8 mouse cellular contexts compared by ENCODE assay signal in the genomic region with DNA sequence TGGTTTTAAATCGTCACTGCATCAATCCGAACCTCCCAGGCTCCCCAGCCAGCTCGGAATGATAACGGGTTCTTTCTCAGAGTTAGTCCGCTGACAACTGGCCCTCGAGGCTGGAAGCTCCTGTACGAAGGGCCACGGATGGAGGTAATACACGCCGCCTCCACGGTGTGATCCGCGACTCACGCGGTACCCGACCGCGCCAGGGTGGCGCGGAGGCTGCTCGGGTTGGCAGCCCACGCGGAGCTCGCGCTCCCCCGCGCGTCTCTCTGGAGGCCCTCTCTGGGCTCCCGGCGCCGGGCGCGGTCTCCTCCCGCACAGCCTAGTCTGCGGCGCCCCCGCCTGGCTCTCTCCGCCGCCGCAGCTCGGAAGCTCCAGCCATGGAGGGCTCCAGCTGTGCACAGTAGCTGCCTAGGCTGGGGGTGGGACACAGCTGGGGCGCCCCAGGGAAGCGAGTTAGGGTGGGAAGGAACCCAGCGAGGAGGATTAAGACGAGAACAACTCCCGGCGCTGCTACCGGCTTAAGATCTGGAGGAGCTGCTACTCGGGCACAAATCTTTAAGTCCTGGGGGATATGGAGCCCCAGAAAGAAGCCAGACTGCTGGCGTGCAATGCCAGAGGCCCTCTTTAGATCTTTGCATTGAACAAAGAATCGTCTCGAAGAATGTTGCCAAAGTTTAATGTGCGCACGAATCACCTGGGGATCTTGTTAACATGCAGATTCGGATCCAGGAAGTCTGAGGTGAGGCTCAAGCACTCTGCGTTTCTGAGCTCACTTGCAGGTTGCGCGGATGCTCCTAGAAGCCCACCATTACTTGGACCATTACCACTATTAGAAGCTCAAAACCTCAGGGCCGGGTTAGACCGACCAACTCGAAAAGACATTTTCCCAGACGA. TPM values are rescaled to one million over a fixed set of nuclear protein-coding genes. Genes with fewer than 3 reads are reported as not detected.
A peak's percentile ranks its signal among the peaks of the same experiment; 100 is the strongest.
DNase-seq lines count a peak whose midpoint lies in the region; ATAC-seq and TF ChIP-seq lines count a peak whose summit lies in the region.

No protein-coding gene starts in this region.

- no peak for DNase-seq in layer of hippocampus, adult 2 months (ENCODE audit: low spot score in 2 of 2)
- DNase-seq in layer of hippocampus, adult 11-12 months (ENCODE audit: low spot score), result no peak
- peak; percentile 64 for DNase-seq in embryo, embryonic 11.5 days (ENCODE audit: low read depth, low spot score)
- peak; percentile 90 to 91 for DNase-seq in heart, adult 2 months
- peak; percentile 41 for DNase-seq in liver, postnatal 0 days
- no peak for DNase-seq in layer of hippocampus, adult 9-10 months (ENCODE audit: low spot score)

- no peak for TF ChIP-seq EP300 in heart, adult 2 months (IDR thresholded peaks at IDR 0.05; ENCODE audit: insufficient read depth, low read depth, low read length)
- no peak for TF ChIP-seq EP300 in liver, postnatal 0 days (IDR thresholded peaks at IDR 0.05; ENCODE audit: low read depth)

- H3K27ac ChIP-seq in layer of hippocampus, adult 2 months, result no peak overlapping the region
- H3K27ac ChIP-seq in heart, adult 2 months, result peak overlapping the region; percentile 74
- H3K27ac ChIP-seq in intestine, postnatal 0 days (ENCODE audit: low read depth, low read length), result no peak overlapping the region
- H3K27ac ChIP-seq in liver, postnatal 0 days (ENCODE audit: low read depth), result no peak overlapping the region
- no peak overlapping the region for H3K27ac ChIP-seq in neural tube, embryonic 14.5 days (ENCODE audit: low read depth, low read length)

- ATAC-seq in intestine, postnatal 0 days, result peak; percentile 64; the same call in 1 of the 2 replicates
- ATAC-seq in liver, postnatal 0 days, result no peak
- peak; percentile 85 for ATAC-seq in neural tube, embryonic 14.5 days (ENCODE audit: low read depth)

- H3K9ac ChIP-seq in heart, adult 2 months (ENCODE audit: low read depth, low read length), result peak overlapping the region; percentile 56
- no peak overlapping the region for H3K9ac ChIP-seq in intestine, postnatal 0 days (ENCODE audit: low read depth, low read length)
- H3K9ac ChIP-seq in liver, postnatal 0 days (replicated peaks), result no peak overlapping the region
- H3K9ac ChIP-seq in neural tube, embryonic 14.5 days (replicated peaks; ENCODE audit: low read depth, low read length), result no peak overlapping the region

- TF ChIP-seq CTCF in layer of hippocampus, adult 2 months (conservative IDR thresholded peaks at IDR 0.05), result peak; percentile 69
- TF ChIP-seq CTCF in heart, adult 2 months (IDR thresholded peaks at IDR 0.05), result peak; percentile 95
- peak; percentile 76 for TF ChIP-seq CTCF in intestine, postnatal 0 days (IDR thresholded peaks at IDR 0.05; ENCODE audit: low read depth)
- TF ChIP-seq CTCF in liver, postnatal 0 days (IDR thresholded peaks at IDR 0.05; ENCODE audit: low read depth), result peak; percentile 51

- no peak for TF ChIP-seq POLR2A in heart, adult 2 months (IDR thresholded peaks at IDR 0.05; ENCODE audit: insufficient read depth, low read depth, low read length)

- peak overlapping the region; percentile 31 for H3K4me3 ChIP-seq in layer of hippocampus, adult 2 months
- peak overlapping the region; percentile 61 for H3K4me3 ChIP-seq in heart, adult 2 months
- H3K4me3 ChIP-seq in intestine, postnatal 0 days (ENCODE audit: low read depth, low read length), result peak overlapping the region; percentile 36
- H3K4me3 ChIP-seq in liver, postnatal 0 days (ENCODE audit: low read depth, low read length), result peak overlapping the region; percentile 17; the same call in 1 of the 2 replicates
- peak overlapping the region; percentile 22 for H3K4me3 ChIP-seq in neural tube, embryonic 14.5 days (ENCODE audit: low read depth, low read length)

- H3K4me1 ChIP-seq in heart, adult 2 months (ENCODE audit: control insufficient read depth, insufficient read depth, low read length), result no peaks in the 10 kb centered on the region
- H3K4me1 ChIP-seq in intestine, postnatal 0 days (replicated peaks; ENCODE audit: control insufficient read depth, insufficient read depth, low read length), result peaks cover 4% of the 10 kb centered on the region; the same call in 1 of the 2 replicates
- 0 out of 2 replicates have a peak, but pooled peaks cover 3% of the 10 kb centered on the region for H3K4me1 ChIP-seq in liver, postnatal 0 days (ENCODE audit: insufficient read depth)
- H3K4me1 ChIP-seq in neural tube, embryonic 14.5 days (ENCODE audit: control insufficient read depth, insufficient read depth, low read length), result peaks cover 11% of the 10 kb centered on the region; the same call in 1 of the 2 replicates

- H3K4me2 ChIP-seq in intestine, postnatal 0 days (replicated peaks; ENCODE audit: low read depth), result peak overlapping the region; percentile 58
- H3K4me2 ChIP-seq in liver, postnatal 0 days (ENCODE audit: low read depth, low read length), result peak overlapping the region; percentile 31; the same call in 1 of the 2 replicates
- peak overlapping the region; percentile 37 for H3K4me2 ChIP-seq in neural tube, embryonic 14.5 days (ENCODE audit: low read depth, low read length)

- no peaks in the 10 kb centered on the region for H3K79me2 ChIP-seq in heart, adult 2 months (replicated peaks; ENCODE audit: control insufficient read depth, insufficient read depth, low read length)

- no peaks in the 10 kb centered on the region for H3K27me3 ChIP-seq in heart, adult 2 months (ENCODE audit: control insufficient read depth, insufficient read depth, low read length)
- peaks cover 84% of the 10 kb centered on the region for H3K27me3 ChIP-seq in intestine, postnatal 0 days (replicated peaks; ENCODE audit: control insufficient read depth, insufficient read depth, low read length)
- H3K27me3 ChIP-seq in liver, postnatal 0 days (ENCODE audit: insufficient read depth, low read length), result peaks cover 70% of the 10 kb centered on the region
- H3K27me3 ChIP-seq in neural tube, embryonic 14.5 days (ENCODE audit: control insufficient read depth, insufficient read depth, low read length), result peaks cover 43% of the 10 kb centered on the region

- no peaks in the 10 kb centered on the region for H3K36me3 ChIP-seq in heart, adult 2 months (ENCODE audit: control insufficient read depth, insufficient read depth, low read length)
- no peaks in the 10 kb centered on the region for H3K36me3 ChIP-seq in intestine, postnatal 0 days (ENCODE audit: control insufficient read depth, insufficient read depth)
- no peaks in the 10 kb centered on the region for H3K36me3 ChIP-seq in liver, postnatal 0 days (replicated peaks; ENCODE audit: insufficient read depth, low read length)
- no peaks in the 10 kb centered on the region for H3K36me3 ChIP-seq in neural tube, embryonic 14.5 days (ENCODE audit: control insufficient read depth, insufficient read depth, low read length)

- intact Hi-C loops in heart, adult 2 months (cut with DNase I), result loop anchor here (1.0 to 10.0 kb wide), 7 partner anchors 148 to 702 kb away; no protein-coding TSS in a partner anchor

- no peaks in the 10 kb centered on the region for H3K9me3 ChIP-seq in intestine, postnatal 0 days (ENCODE audit: control insufficient read depth)
- H3K9me3 ChIP-seq in liver, postnatal 0 days (ENCODE audit: low read length), result no peaks in the 10 kb centered on the region
- no peaks in the 10 kb centered on the region for H3K9me3 ChIP-seq in neural tube, embryonic 14.5 days (ENCODE audit: control insufficient read depth, low read length)

- WGBS in heart, adult 2 months, result 3% methylated on average over 55 of the region's 62 CpGs
- 1% methylated on average over 62 of the region's 62 CpGs for WGBS in intestine, postnatal 0 days
- WGBS in liver, postnatal 0 days (ENCODE audit: insufficient replicate concordance), result 4% methylated on average over 62 of the region's 62 CpGs
- under 1% methylated on average over 61 of the region's 62 CpGs for WGBS in neural tube, embryonic 14.5 days

RNA-seq across cellular contexts. Expression of gene Mecom, which starts 32.7 kb away (rescaled TPM):
- 1 to 10 TPM; 3.3 to 3.5 TPM for total RNA-seq in layer of hippocampus, adult 2 months (2021)
- 10 to 100 TPM; 12.5 to 18.6 TPM for total RNA-seq in heart, adult 2 months (2021)
- polyA plus RNA-seq in heart, adult 2 months (2012; rRNA removed), result 5.2 and 11.9 TPM in 2 replicates
- polyA plus RNA-seq in intestine, postnatal 0 days (2015; fragmentation: Nextera tagmentation; extraction: Ambion mirVana), result 7.7 and 9.4 TPM in 2 replicates
- polyA plus RNA-seq in liver, postnatal 0 days (2015; fragmentation: Nextera tagmentation; extraction: Ambion mirVana), result 0.85 and 0.89 TPM in 2 replicates
- 6.4 and 8.5 TPM in 2 replicates for polyA plus RNA-seq in neural tube, embryonic 14.5 days (2014; fragmentation: Nextera tagmentation; extraction: Ambion mirVana)

Comparison
In these comparisons a context has a peak if more than half of its experiments do, and no peak if none do; other contexts are left out.
1. DNase-seq: peak in embryo, embryonic 11.5 days (single experiment), heart, adult 2 months (2 of 2) and liver, postnatal 0 days (single experiment); none in layer of hippocampus, adult 2 months (0 of 2), layer of hippocampus, adult 11-12 months (single experiment) and layer of hippocampus, adult 9-10 months (single experiment).
2. Peak in every context shown above with its lines, with median percentiles within 50 percentile points of each other: H3K4me3 ChIP-seq, CTCF ChIP-seq and H3K4me2 ChIP-seq.